Mouse (Mus musculus) B cell, adult (primary cell): Measurements from ENCODE around the gene Sox30. TPM values are rescaled to one million over a fixed set of nuclear protein-coding genes. Genes with fewer than 3 reads are reported as not detected.

ENCODE experiments used
- total RNA-seq: library from RNA; stranded (reverse); gene quantifications from 4 replicates; pipeline ENCODE4 v1.2.4, GENCODE M21; 2023; ENCODE audit not compliant: inconsistent age

Gene Sox30
- total RNA-seq: not detected in 4 replicates

GRCm38 (mm10) chr11:45979946-45980892 lies at the start of gene Sox30:
Gene Sox30, plus strand, starts transcription at chr11:45980310.

GRCm38 (mm10) chr11:45944643-45945156 lies 35.4 kb upstream of the Sox30 start, which contains the start of gene Lsm11:
Gene Lsm11, minus strand, starts transcription at chr11:45944935.

DNA sequence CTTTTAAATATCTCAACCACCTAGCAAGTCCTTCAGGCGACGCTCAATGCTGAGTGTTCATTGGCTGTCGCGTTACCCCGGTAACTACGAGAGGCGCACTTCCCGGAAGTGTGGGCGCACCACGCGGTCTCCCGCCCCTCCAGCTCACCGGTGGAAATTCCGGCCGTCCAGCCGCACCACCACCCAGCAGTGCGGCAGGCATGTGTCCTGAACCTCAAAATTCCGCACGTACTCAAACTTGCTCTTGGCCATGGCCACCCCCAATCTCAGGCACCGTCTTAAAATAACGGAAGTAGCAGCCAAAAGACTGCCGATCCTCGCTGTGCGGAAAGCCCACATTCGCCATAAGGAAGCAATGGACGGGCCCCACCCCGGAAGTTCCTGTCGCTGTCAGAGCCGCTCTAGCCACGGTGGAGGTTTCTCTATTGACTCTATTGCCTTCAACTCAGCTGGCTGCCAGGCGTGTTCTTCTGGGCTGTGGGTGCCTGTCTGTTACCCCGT lies 24.9 kb upstream of the Sox30 start, which contains the start of gene Thg1l:
Gene Thg1l (minus strand): TSS at position 368 of the 501 bp plus-strand sequence.

GRCm38 (mm10) chr11:46052105-46052659 lies 72.1 kb downstream of the Sox30 start, which contains the start of gene Gm12166:
Gene Gm12166, minus strand, starts transcription at chr11:46052321.

DNA sequence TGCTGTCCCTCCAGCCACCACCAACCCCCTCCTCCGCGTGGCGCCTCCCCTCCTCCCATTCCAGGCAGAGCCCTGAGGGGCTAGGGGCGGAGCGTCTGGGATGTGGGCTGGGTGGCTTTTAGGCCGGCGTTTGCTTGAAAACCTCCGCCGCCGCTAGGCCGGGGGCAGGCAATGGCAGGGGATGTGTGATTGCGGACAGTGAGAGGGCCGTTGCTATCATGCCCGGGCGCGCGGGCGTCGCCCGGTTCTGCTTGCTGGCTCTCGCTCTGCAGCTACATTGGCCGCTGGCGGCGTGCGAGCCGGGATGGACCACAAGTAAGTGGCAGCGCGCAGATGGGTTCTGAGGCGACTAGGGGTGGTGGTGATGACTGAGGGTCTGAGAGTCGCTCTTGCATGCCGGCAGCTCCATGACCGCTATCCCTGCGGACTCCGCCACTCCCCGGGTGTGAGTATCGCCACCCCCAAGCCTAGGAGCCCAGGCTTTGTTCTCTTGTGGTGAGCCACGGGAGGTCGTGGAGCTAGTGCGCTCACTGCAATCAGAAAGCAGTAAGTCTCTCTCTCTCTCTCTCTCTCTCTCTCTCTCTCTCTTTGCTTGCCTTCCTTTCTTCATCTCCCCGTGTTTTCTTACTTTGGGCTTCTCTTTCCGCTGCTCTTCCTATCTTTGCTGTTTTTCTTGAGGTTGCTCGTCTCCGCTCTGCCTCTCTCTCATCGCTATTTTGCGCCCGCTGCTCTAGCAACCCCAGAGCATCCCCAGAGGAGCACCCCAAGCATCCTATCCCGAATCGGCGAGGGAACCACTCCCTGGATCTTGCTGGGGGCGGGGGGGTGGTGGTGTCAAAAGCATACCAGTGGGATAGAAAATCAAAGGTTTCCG lies 76.0 kb downstream of the Sox30 start, which contains the start of gene Adam19:
Gene Adam19 (plus strand): TSS at position 97 of the 874 bp plus-strand sequence.

Other genes with a start within 250 kb of the Sox30 start
- gene Clint1, start 128.3 kb upstream of the Sox30 start, total RNA-seq: 73.4 to 86.8 TPM (median 80.0 TPM) in 4 replicates
- gene Lsm11, start 35.4 kb upstream of the Sox30 start, total RNA-seq: 4.2 to 6.1 TPM (median 4.6 TPM) in 4 replicates
- gene Thg1l, start 24.8 kb upstream of the Sox30 start, total RNA-seq: 9.9 to 17.0 TPM (median 10.8 TPM) in 4 replicates
- 0.84 to 6.2 TPM (median 3.8 TPM) in 4 replicates for gene Gm12166, start 72.0 kb downstream of the Sox30 start, total RNA-seq
- 66.1 to 88.2 TPM (median 85.0 TPM) in 4 replicates for gene Adam19, start 75.7 kb downstream of the Sox30 start, total RNA-seq
- 0.66 to 1.4 TPM (median 0.99 TPM) in 4 replicates for gene Nipal4, start 186.2 kb downstream of the Sox30 start, total RNA-seq